Mouse (Mus musculus): ENCODE results near the gene Olfr552.

DNA sequence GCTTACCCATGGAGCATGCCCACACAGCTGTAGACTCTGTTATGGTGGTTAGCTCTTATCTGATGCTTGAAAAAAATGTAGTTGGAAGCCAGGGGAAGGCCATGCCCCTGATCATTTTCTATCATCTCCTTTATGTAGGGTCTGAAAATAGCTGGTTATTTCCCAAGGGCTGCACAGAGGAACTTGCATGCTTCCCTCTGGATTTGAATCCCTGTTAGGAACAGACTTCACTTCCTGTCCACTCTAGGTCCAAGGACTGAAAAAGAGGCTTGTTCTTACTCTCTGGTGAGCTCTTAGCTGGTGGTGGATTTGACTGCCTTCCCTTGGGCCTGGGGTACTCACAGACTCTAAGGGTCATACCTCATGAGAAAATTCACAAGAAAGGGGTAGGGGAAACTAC is 20.5 kb downstream of the Olfr552 start, which contains the start of gene Olfr553:
- no peak for TF ChIP-seq POLR2A (IDR thresholded peaks at IDR 0.05; ENCODE audit: low read depth, low read length)
- TF ChIP-seq CTCF (IDR thresholded peaks at IDR 0.05; ENCODE audit: extremely low read depth, insufficient read length, insufficient replicate concordance, low read depth, low read length): no peak
